Mouse (Mus musculus) heart, embryonic 11.5 days (tissue): ENCODE results near the gene Gabarapl2. TPM values are rescaled to one million over a fixed set of nuclear protein-coding genes. Genes with fewer than 3 reads are reported as not detected.
"Not testable (repeated sequence)": the region's sequence is repeated elsewhere in the genome, so short reads cannot be mapped to it uniquely, and the experiment has no call there.

Source experiments
- ATAC-seq: fragments of 200-750 bp; cut with Nextera tagmentation; replicated peaks from 2 replicates; pipeline ENCODE4 v1.8.0; 2017; ENCODE audit warnings: moderate library complexity; ENCODE audit not compliant: insufficient number of reproducible peaks, low FRiP score, low TSS enrichment
- H3K27ac ChIP-seq: fragments of 300-500 bp; sonication (generic); 2 replicates; pipeline ENCODE4 v1.5.1; 2014; ENCODE audit warnings: mild to moderate bottlenecking, low read depth, low read length
- H3K27me3 ChIP-seq: fragments of 300-500 bp; sonication (generic); 2 replicates; pipeline ENCODE4 v1.6.1; 2014; ENCODE audit warnings: mild to moderate bottlenecking, low read length, mixed read lengths; ENCODE audit not compliant: control insufficient read depth, insufficient read depth
- H3K36me3 ChIP-seq: fragments of 300-500 bp; sonication (generic); 2 replicates; pipeline ENCODE4 v1.6.1; 2014; ENCODE audit warnings: mild to moderate bottlenecking, low read length, moderate library complexity, mixed read lengths; ENCODE audit not compliant: control insufficient read depth, insufficient read depth
- H3K4me1 ChIP-seq: fragments of 300-500 bp; sonication (generic); 2 replicates; pipeline ENCODE4 v1.6.1; 2014; ENCODE audit warnings: low read length; ENCODE audit not compliant: control insufficient read depth, insufficient read depth
- H3K4me2 ChIP-seq: fragments of 300-500 bp; sonication (generic); 2 replicates; pipeline ENCODE4 v1.6.1; 2014; ENCODE audit warnings: mild to moderate bottlenecking, moderate library complexity
- H3K4me3 ChIP-seq: fragments of 300-500 bp; sonication (generic); 2 replicates; pipeline ENCODE4 v1.5.1; 2014; ENCODE audit warnings: low read depth, low read length
- H3K9ac ChIP-seq: fragments of 300-500 bp; sonication (generic); 2 replicates; pipeline ENCODE4 v1.6.1; 2014; ENCODE audit warnings: mild to moderate bottlenecking, low read depth, low read length, moderate library complexity
- H3K9me3 ChIP-seq: fragments of 300-500 bp; sonication (generic); replicated peaks from 2 replicates; pipeline ENCODE4 v1.6.1; 2016; ENCODE audit warnings: low read length; ENCODE audit not compliant: control insufficient read depth
- WGBS: fragments of 180-500 bp; shearing (Covaris S2); extraction: QIAGEN DNeasy Blood & Tissue Kit; methylation state at CpG from one replicate; pipeline ENCODE4 v1.1.7; 2014; ENCODE audit not compliant: insufficient replicate concordance; 5-methylcytosine and 5-hydroxymethylcytosine counted together
- polyA plus RNA-seq: library from polyadenylated mRNA; unstranded; fragments of >200 nt; fragmentation: Nextera tagmentation; extraction: Ambion mirVana; gene quantifications from 2 replicates; pipeline ENCODE4 v1.2.1, GENCODE M21; 2014

The Gabarapl2 gene
- polyA plus RNA-seq, 1 experiment from 2014 or later = 177 TPM

- ATAC-seq = no peak
- no peaks in the 10 kb centered on the region for H3K27me3 ChIP-seq
Observed at GRCm38 (mm10) chr8:111931721-111932120, 8.8 kb upstream of the Gabarapl2 start.

GRCm38 (mm10) chr8:111932580-111933336, 7.7 kb upstream of the Gabarapl2 start:
- peak overlapping the region; percentile 57; the same call in 1 of the 2 replicates for H3K27ac ChIP-seq
- no peaks in the 10 kb centered on the region for H3K9me3 ChIP-seq
- H3K4me3 ChIP-seq = peak overlapping the region; percentile 73
- peak overlapping the region; percentile 99 for H3K4me2 ChIP-seq
- H3K36me3 ChIP-seq = no peaks in the 10 kb centered on the region
- peak; percentile 46; the same call in 1 of the 2 replicates for ATAC-seq
- no peaks in the 10 kb centered on the region for H3K27me3 ChIP-seq
- 28% methylated on average over 19 of the region's 19 CpGs for WGBS
- peak overlapping the region; percentile 80 for H3K9ac ChIP-seq
- no peaks in the 10 kb centered on the region for H3K4me1 ChIP-seq

More at GRCm38 (mm10) chr8:111931721-111932120, 8.8 kb upstream of the Gabarapl2 start:
- H3K4me1 ChIP-seq = no peaks in the 10 kb centered on the region
- H3K4me2 ChIP-seq = no peak overlapping the region
- no peaks in the 10 kb centered on the region for H3K9me3 ChIP-seq
- H3K27ac ChIP-seq = no peak overlapping the region
- WGBS = 81% methylated on average over 16 of the region's 16 CpGs
- H3K36me3 ChIP-seq = no peaks in the 10 kb centered on the region
- no peak overlapping the region for H3K4me3 ChIP-seq
- H3K9ac ChIP-seq = no peak overlapping the region

- Histone ChIP-seq H3K4me2 (peak within 1 kb of the TSS; percentile 99), H3K9me3 (no peaks in the 10 kb centered on the region), H3K27me3 (no peaks in the 10 kb centered on the region), H3K36me3 (no peaks in the 10 kb centered on the region), H3K4me3 (peak within 1 kb of the TSS; percentile 73), H3K4me1 (no peaks in the 10 kb centered on the region), H3K9ac (peak within 1 kb of the TSS; percentile 80), H3K27ac (peak within 1 kb of the TSS; percentile 57; the same call in 1 of the 2 replicates)
- ATAC-seq = peak; percentile 97
- whole genome bisulfite sequencing = under 1% methylated on average over 53 of the region's 53 CpGs
Observed at GRCm38 (mm10) chr8:111933348-111934076, 7.0 kb upstream of the Gabarapl2 start, which contains the start of gene Tmem231. TSS of gene Tmem231 (minus strand) at chr8:111933881.

GRCm38 (mm10) chr8:111934201-111934600, 6.3 kb upstream of the Gabarapl2 start:
- Histone ChIP-seq H3K9ac (no peak overlapping the region), H3K36me3 (no peaks in the 10 kb centered on the region), H3K9me3 (no peaks in the 10 kb centered on the region), H3K27ac (no peak overlapping the region), H3K27me3 (no peaks in the 10 kb centered on the region), H3K4me2 (peak overlapping the region; percentile 99), H3K4me1 (no peaks in the 10 kb centered on the region), H3K4me3 (no peak overlapping the region)
- 87% methylated on average over 2 of the region's 2 CpGs for WGBS
- ATAC-seq = no peak

GRCm38 (mm10) chr8:111937184-111937583, 3.3 kb upstream of the Gabarapl2 start:
- Histone ChIP-seq H3K4me3 (no peak overlapping the region), H3K9me3 (no peaks in the 10 kb centered on the region), H3K36me3 (no peaks in the 10 kb centered on the region), H3K27ac (no peak overlapping the region), H3K4me2 (no peak overlapping the region), H3K9ac (no peak overlapping the region), H3K27me3 (no peaks in the 10 kb centered on the region), H3K4me1 (peaks cover 8% of the 10 kb centered on the region)
- no peak for ATAC-seq
- WGBS = 70% methylated on average over 3 of the region's 3 CpGs

GRCm38 (mm10) chr8:111938076-111938985, 2.2 kb upstream of the Gabarapl2 start:
- 81% methylated on average over 9 of the region's 9 CpGs for WGBS

GRCm38 (mm10) chr8:111939516-111940142, 874 bp upstream of the Gabarapl2 start:
- 10% methylated on average over 10 of the region's 10 CpGs for WGBS
- ATAC-seq = peak; percentile 78
- Histone ChIP-seq H3K4me2 (peak overlapping the region; percentile 93), H3K4me1 (peaks cover 8% of the 10 kb centered on the region), H3K27ac (peak overlapping the region; percentile 76), H3K4me3 (peak overlapping the region; percentile 91), H3K9ac (peak overlapping the region; percentile 73; the same call in 1 of the 2 replicates), H3K27me3 (no peaks in the 10 kb centered on the region), H3K36me3 (no peaks in the 10 kb centered on the region), H3K9me3 (no peaks in the 10 kb centered on the region)

More at GRCm38 (mm10) chr8:111938076-111938985, 2.2 kb upstream of the Gabarapl2 start:
- H3K4me3 ChIP-seq, H3K4me2 ChIP-seq, H3K9ac ChIP-seq, H3K27me3 ChIP-seq, ATAC-seq, H3K4me1 ChIP-seq, H3K27ac ChIP-seq, H3K36me3 ChIP-seq, H3K9me3 ChIP-seq: not testable (repeated sequence)
